Mouse (Mus musculus): Measurements from ENCODE around the gene Trpc4ap. TPM values are rescaled to one million over a fixed set of nuclear protein-coding genes. Genes with fewer than 3 reads are reported as not detected.

The Trpc4ap gene
- polyA plus RNA-seq, 1 experiment = 70.5 TPM

DNA sequence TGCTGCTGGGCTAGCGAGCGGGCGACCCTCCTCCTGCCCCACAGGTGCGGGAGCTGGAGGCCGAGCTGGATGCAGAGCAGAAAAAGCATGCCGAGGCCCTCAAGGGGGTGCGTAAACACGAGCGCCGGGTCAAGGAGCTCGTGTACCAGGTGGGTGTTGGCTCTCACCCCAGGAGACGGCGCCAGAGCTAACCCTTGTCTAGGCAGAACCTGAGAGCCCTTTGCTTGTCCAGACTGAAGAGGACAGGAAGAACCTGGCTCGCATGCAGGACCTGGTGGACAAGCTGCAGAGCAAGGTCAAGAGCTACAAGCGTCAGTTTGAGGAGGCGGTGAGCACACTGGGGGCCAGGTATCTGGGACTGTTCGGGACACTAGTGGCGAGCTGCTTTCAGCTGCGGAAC lies 59.1 kb downstream of the Trpc4ap start:
- no peak overlapping the region for H3ac ChIP-seq (ENCODE audit: control insufficient read depth, insufficient read length, low read depth)
- peaks cover 39% of the 10 kb centered on the region for H3K36me3 ChIP-seq (ENCODE audit: control insufficient read depth, insufficient read depth)
- H3K79me3 ChIP-seq (ENCODE audit: low read depth) = no peaks in the 10 kb centered on the region
- H3K27me3 ChIP-seq (ENCODE audit: control insufficient read depth, insufficient read depth, insufficient read length) = no peaks in the 10 kb centered on the region
- H3K4me3 ChIP-seq (ENCODE audit: insufficient read depth, poor library complexity, severe bottlenecking) = no peak overlapping the region
- no peak for TF ChIP-seq USF1 (IDR thresholded peaks at IDR 0.05; ENCODE audit: low read depth)
- no peak for TF ChIP-seq MYOD1 (IDR thresholded peaks at IDR 0.05; ENCODE audit: control insufficient read depth, insufficient read length, low read depth)
- TF ChIP-seq MAX (IDR thresholded peaks at IDR 0.05) = no peak
- TF ChIP-seq FOSL1 (IDR thresholded peaks at IDR 0.05; ENCODE audit: insufficient read depth, low read length, poor library complexity, severe bottlenecking) = no peak
- no peak for TF ChIP-seq MYOG (IDR thresholded peaks at IDR 0.05; ENCODE audit: control insufficient read depth, extremely low read depth, insufficient read length)
- TF ChIP-seq CTCF (IDR thresholded peaks at IDR 0.05; ENCODE audit: control insufficient read depth, insufficient read depth, insufficient read length) = no peak
- TF ChIP-seq CEBPB (IDR thresholded peaks at IDR 0.05; ENCODE audit: low read depth) = no peak
- H3K79me2 ChIP-seq (ENCODE audit: control insufficient read depth, insufficient read depth) = no peaks in the 10 kb centered on the region

DNA sequence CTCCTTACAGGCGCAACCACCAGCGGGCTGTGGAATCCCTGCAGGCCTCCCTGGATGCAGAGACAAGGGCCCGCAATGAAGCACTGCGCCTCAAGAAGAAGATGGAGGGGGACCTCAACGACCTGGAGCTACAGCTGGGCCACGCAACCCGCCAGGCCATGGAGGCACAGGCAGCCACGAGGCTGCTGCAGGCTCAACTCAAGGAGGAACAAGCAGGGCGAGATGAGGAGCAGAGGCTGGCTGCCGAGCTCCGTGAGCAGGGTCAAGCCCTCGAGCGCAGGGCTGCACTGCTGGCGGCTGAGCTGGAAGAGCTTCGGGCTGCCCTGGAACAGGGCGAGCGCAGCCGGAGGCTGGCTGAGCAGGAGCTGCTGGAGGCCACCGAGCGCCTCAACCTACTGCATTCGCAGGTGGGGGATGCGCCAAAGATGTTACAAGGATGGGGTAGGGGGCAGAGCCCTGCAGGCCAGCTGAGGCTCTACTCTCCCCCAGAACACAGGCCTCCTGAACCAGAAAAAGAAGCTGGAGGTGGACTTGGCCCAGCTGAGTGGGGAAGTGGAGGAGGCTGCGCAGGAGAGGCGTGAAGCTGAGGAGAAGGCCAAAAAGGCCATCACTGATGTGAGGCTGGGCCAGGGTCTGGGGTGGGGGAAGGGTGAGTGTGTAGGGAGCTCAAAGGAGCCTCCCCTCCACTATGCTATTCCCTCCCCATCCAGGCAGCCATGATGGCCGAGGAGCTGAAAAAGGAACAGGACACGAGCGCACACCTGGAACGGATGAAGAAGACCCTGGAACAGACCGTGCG lies 59.8 kb downstream of the Trpc4ap start:
- peaks cover 32% of the 10 kb centered on the region for H3K36me3 ChIP-seq (ENCODE audit: control insufficient read depth, insufficient read depth)
- H3K4me3 ChIP-seq (ENCODE audit: insufficient read depth, poor library complexity, severe bottlenecking) = no peak overlapping the region

DNA sequence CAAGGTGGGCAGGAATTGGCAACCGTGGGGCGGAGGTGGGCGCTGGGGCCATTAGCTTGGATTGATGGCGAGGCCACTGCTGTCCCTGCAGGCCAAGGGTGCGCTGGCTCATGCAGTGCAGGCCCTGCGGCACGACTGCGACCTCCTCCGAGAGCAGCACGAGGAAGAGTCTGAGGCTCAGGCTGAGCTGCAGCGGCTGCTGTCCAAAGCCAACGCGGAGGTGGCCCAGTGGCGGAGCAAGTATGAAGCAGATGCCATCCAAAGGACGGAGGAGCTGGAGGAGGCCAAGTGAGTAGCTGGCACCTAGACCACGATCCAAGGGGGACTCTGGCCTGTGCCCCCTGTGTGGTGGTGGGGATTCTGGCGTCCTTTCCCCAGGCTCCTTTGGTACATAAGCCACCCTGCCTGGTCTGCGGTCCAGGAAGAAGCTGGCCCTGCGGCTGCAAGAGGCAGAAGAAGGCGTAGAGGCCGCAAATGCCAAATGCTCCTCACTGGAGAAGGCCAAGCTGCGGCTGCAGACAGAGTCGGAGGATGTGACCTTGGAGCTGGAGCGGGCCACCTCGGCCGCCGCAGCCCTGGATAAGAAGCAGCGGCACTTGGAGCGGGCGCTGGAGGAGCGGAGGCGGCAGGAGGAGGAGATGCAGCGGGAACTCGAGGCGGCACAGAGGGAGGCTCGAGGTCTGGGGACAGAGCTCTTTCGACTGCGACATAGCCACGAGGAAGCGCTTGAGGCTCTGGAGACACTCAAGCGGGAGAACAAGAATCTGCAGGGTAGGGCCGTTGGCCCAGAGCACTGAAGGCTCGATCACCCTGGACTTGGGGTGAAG lies 61.4 kb downstream of the Trpc4ap start:
- H3K79me3 ChIP-seq (ENCODE audit: low read depth) = no peaks in the 10 kb centered on the region
- H3K36me3 ChIP-seq (ENCODE audit: control insufficient read depth, insufficient read depth) = peaks cover 22% of the 10 kb centered on the region
- H3K4me3 ChIP-seq (ENCODE audit: insufficient read depth, poor library complexity, severe bottlenecking) = no peak overlapping the region
- TF ChIP-seq FOSL1 (IDR thresholded peaks at IDR 0.05; ENCODE audit: insufficient read depth, low read length, poor library complexity, severe bottlenecking) (no peak), CTCF (IDR thresholded peaks at IDR 0.05; ENCODE audit: control insufficient read depth, insufficient read depth, insufficient read length) (no peak), MYOG (IDR thresholded peaks at IDR 0.05; ENCODE audit: control insufficient read depth, extremely low read depth, insufficient read length) (no peak), USF1 (IDR thresholded peaks at IDR 0.05; ENCODE audit: low read depth) (no peak), CEBPB (IDR thresholded peaks at IDR 0.05; ENCODE audit: low read depth) (no peak), MAX (IDR thresholded peaks at IDR 0.05) (no peak), MYOD1 (IDR thresholded peaks at IDR 0.05; ENCODE audit: control insufficient read depth, insufficient read length, low read depth) (no peak)
- H3K27me3 ChIP-seq (ENCODE audit: control insufficient read depth, insufficient read depth, insufficient read length) = no peaks in the 10 kb centered on the region
- no peaks in the 10 kb centered on the region for H3K79me2 ChIP-seq (ENCODE audit: control insufficient read depth, insufficient read depth)
- no peak overlapping the region for H3ac ChIP-seq (ENCODE audit: control insufficient read depth, insufficient read length, low read depth)

More for the DNA sequence above, 59.8 kb downstream of the Trpc4ap start:
- Histone ChIP-seq H3K79me3 (ENCODE audit: low read depth) (no peaks in the 10 kb centered on the region), H3K79me2 (ENCODE audit: control insufficient read depth, insufficient read depth) (no peaks in the 10 kb centered on the region), H3ac (ENCODE audit: control insufficient read depth, insufficient read length, low read depth) (no peak overlapping the region), H3K27me3 (ENCODE audit: control insufficient read depth, insufficient read depth, insufficient read length) (no peaks in the 10 kb centered on the region)
- TF ChIP-seq CTCF (IDR thresholded peaks at IDR 0.05; ENCODE audit: control insufficient read depth, insufficient read depth, insufficient read length) = no peak
- TF ChIP-seq USF1 (IDR thresholded peaks at IDR 0.05; ENCODE audit: low read depth) = no peak
- no peak for TF ChIP-seq CEBPB (IDR thresholded peaks at IDR 0.05; ENCODE audit: low read depth)
- no peak for TF ChIP-seq MAX (IDR thresholded peaks at IDR 0.05)
- no peak for TF ChIP-seq MYOG (IDR thresholded peaks at IDR 0.05; ENCODE audit: control insufficient read depth, extremely low read depth, insufficient read length)
- TF ChIP-seq MYOD1 (IDR thresholded peaks at IDR 0.05; ENCODE audit: control insufficient read depth, insufficient read length, low read depth) = no peak
- no peak for TF ChIP-seq FOSL1 (IDR thresholded peaks at IDR 0.05; ENCODE audit: insufficient read depth, low read length, poor library complexity, severe bottlenecking)

DNA sequence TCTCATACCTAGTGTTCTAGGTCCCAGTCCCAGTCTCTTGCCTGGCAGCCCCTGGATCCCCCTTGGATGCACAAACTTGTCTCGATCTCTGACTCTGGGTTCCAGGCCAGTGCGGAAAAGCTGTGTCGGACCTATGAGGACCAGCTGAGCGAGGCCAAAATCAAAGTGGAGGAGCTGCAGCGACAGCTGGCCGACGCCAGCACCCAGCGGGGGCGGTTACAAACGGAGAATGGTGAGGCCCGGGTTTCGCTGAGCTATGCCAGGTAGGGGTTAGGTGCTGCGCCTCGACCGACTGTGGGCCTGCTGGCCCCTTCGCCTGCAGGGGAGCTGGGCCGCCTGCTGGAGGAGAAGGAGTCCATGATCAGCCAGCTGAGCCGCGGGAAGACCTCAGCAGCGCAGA lies 62.0 kb downstream of the Trpc4ap start:
- Histone ChIP-seq H3K4me3 (ENCODE audit: insufficient read depth, poor library complexity, severe bottlenecking) (no peak overlapping the region), H3K79me3 (ENCODE audit: low read depth) (no peaks in the 10 kb centered on the region), H3ac (ENCODE audit: control insufficient read depth, insufficient read length, low read depth) (no peak overlapping the region), H3K27me3 (ENCODE audit: control insufficient read depth, insufficient read depth, insufficient read length) (no peaks in the 10 kb centered on the region), H3K36me3 (ENCODE audit: control insufficient read depth, insufficient read depth) (peaks cover 16% of the 10 kb centered on the region), H3K79me2 (ENCODE audit: control insufficient read depth, insufficient read depth) (no peaks in the 10 kb centered on the region)
- TF ChIP-seq MAX (IDR thresholded peaks at IDR 0.05) (no peak), FOSL1 (IDR thresholded peaks at IDR 0.05; ENCODE audit: insufficient read depth, low read length, poor library complexity, severe bottlenecking) (no peak), CEBPB (IDR thresholded peaks at IDR 0.05; ENCODE audit: low read depth) (no peak), MYOG (IDR thresholded peaks at IDR 0.05; ENCODE audit: control insufficient read depth, extremely low read depth, insufficient read length) (no peak), USF1 (IDR thresholded peaks at IDR 0.05; ENCODE audit: low read depth) (no peak), CTCF (IDR thresholded peaks at IDR 0.05; ENCODE audit: control insufficient read depth, insufficient read depth, insufficient read length) (no peak), MYOD1 (IDR thresholded peaks at IDR 0.05; ENCODE audit: control insufficient read depth, insufficient read length, low read depth) (no peak)

DNA sequence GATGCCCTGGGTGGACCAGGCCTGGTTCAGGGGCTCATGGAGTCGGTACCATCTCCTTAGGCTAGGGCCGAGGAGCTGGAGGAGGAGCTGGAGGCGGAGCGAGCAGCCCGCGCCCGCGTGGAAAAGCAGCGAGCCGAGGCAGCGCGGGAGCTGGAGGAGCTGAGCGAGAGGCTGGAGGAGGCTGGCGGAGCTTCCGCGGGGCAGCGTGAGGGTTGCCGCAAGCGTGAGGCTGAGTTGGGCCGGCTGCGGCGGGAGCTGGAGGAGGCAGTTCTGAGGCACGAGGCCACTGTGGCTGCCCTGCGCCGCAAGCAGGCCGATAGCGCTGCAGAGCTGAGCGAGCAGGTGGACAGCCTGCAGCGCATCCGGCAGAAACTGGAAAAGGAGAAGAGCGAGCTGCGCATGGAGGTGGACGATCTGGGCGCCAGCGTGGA lies 62.9 kb downstream of the Trpc4ap start:
- TF ChIP-seq CEBPB (IDR thresholded peaks at IDR 0.05; ENCODE audit: low read depth) = no peak
- TF ChIP-seq MYOD1 (IDR thresholded peaks at IDR 0.05; ENCODE audit: control insufficient read depth, insufficient read length, low read depth) = no peak
- no peak for TF ChIP-seq USF1 (IDR thresholded peaks at IDR 0.05; ENCODE audit: low read depth)
- no peak for TF ChIP-seq MAX (IDR thresholded peaks at IDR 0.05)
- no peak for TF ChIP-seq FOSL1 (IDR thresholded peaks at IDR 0.05; ENCODE audit: insufficient read depth, low read length, poor library complexity, severe bottlenecking)
- no peak for TF ChIP-seq CTCF (IDR thresholded peaks at IDR 0.05; ENCODE audit: control insufficient read depth, insufficient read depth, insufficient read length)
- TF ChIP-seq MYOG (IDR thresholded peaks at IDR 0.05; ENCODE audit: control insufficient read depth, extremely low read depth, insufficient read length) = no peak
- Histone ChIP-seq H3K36me3 (ENCODE audit: control insufficient read depth, insufficient read depth) (peaks cover 8% of the 10 kb centered on the region), H3K79me3 (ENCODE audit: low read depth) (no peaks in the 10 kb centered on the region), H3K4me3 (ENCODE audit: insufficient read depth, poor library complexity, severe bottlenecking) (no peak overlapping the region), H3K79me2 (ENCODE audit: control insufficient read depth, insufficient read depth) (no peaks in the 10 kb centered on the region), H3K27me3 (ENCODE audit: control insufficient read depth, insufficient read depth, insufficient read length) (no peaks in the 10 kb centered on the region), H3ac (ENCODE audit: control insufficient read depth, insufficient read length, low read depth) (no peak overlapping the region)
